Mouse (Mus musculus): ENCODE results near the gene Syngr1. TPM values are rescaled to one million over a fixed set of nuclear protein-coding genes. Genes with fewer than 3 reads are reported as not detected.

Syngr1 gene
- total RNA-seq, 1 experiment from 2014 or later, result 0.89 TPM

DNA sequence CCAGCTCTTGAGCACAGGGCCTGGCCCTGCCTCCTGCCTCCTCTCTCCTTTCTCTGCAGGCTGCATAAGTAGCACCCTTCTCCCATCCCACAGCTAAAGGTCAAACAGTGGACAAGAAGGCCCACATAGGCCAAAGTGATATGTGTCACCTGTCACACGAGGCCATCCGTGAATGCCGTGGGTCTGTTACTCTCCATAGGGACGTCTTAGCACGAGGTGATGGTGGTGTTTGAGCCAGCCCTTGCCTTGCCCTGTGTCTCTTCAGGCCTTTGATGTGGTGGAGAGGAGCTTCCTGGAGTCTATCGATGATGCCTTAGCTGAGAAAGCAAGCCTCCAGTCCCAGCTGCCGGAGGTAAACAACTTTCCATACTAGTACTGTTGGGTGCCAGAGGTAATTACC is 58.4 kb downstream of the Syngr1 start:
- ATAC-seq (replicated peaks in 1 of 2; ENCODE audit: insufficient read depth in 1 of 2, low FRiP score in 2 of 2, low TSS enrichment in 1 of 2, low read depth in 1 of 2, poor library complexity in 2 of 2, severe bottlenecking in 2 of 2), result no peak

DNA sequence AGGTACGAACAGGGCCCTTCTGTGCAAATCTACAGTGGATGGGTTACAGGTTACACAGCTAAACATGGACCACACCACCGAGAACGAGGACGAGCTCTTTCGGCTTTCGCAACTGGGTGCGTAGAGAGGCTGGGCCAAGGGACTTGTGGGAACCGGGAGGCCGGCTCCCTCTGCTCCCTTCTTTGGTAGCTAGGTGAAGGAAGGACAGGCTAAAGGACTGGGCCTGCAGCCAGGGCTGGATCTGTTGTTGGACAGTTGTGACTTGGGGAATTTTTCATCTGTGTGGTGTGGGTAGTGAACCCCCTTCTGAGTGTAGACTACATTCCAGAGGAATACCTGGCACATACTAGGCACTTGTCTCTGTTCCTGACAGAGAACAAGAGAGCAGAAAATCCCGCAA is 61.5 kb downstream of the Syngr1 start:
- no peak for ATAC-seq (replicated peaks in 1 of 2; ENCODE audit: insufficient read depth in 1 of 2, low FRiP score in 2 of 2, low TSS enrichment in 1 of 2, low read depth in 1 of 2, poor library complexity in 2 of 2, severe bottlenecking in 2 of 2)

DNA sequence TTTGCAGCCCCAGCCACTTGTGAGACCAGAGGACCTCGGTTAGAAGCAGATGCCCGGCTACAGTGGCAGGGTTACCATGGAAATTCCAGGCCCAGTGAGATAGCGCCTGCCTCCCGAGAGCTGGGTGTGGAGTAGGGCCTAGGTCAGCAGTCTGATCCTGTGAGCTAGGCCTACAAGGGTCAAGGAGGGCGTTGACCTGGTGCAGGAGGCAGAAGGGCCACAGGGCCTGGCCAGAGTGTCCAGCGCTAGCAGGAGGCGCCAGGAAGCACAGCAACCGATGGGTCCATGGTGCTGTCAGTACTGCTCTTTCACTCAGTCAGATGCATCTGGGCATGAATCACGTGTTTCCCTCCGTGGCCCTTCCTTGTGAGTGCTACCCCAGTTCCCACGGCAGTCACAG is 62.6 kb downstream of the Syngr1 start:
- no peak for ATAC-seq (replicated peaks in 1 of 2; ENCODE audit: insufficient read depth in 1 of 2, low FRiP score in 2 of 2, low TSS enrichment in 1 of 2, low read depth in 1 of 2, poor library complexity in 2 of 2, severe bottlenecking in 2 of 2)

DNA sequence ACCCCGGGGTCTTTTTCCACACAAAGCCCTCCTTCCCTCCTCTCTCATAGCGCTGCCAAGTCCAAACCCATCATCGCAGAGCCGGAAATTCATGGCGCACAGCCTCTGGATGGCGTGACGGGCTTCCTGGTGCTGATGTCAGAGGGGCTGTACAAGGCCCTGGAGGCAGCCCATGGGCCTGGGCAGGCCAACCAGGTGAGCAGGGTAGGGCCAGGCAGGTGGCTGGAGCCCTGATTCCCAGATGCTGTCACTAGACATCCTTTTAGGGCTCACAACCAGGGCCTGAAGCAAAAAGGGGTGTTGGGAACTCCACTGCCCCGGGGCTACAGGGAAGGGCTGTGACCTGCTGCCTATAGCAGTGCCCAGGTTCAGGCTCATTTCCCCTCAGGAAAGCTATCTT is 64.6 kb downstream of the Syngr1 start:
- no peak for ATAC-seq (replicated peaks in 1 of 2; ENCODE audit: insufficient read depth in 1 of 2, low FRiP score in 2 of 2, low TSS enrichment in 1 of 2, low read depth in 1 of 2, poor library complexity in 2 of 2, severe bottlenecking in 2 of 2)

DNA sequence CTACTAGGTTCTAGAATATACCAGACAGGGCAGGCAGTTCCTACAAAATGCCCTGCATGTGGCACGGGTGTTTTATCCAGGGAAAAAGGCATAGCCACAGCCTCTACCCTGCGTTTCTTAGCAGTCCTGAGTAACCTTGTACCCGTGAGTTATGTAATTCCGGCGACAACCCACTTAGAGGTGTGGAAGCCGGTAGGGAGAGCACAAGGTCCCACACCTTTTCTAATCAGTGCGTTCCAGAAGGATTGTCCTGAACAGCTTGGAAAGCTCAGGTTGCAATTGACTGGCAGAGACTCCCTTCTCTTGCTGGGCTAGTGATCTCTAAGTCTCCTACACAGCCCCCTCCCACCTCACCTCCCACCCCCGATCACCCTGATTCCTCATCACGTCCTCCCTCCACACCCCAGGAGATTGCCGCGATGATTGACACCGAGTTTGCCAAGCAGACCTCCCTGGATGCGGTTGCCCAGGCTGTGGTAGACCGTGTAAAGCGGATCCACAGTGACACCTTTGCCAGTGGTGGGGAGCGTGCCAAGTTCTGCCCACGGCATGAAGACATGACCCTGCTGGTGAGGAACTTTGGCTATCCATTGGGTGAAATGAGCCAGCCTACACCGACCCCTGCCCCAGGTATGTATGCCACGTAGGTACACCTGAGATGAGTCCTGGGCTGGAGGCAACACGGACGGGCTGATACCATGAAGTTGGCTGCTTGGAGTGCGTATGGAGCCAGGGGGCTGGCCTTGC is 66.2 kb downstream of the Syngr1 start:
- ATAC-seq (replicated peaks in 1 of 2; ENCODE audit: insufficient read depth in 1 of 2, low FRiP score in 2 of 2, low TSS enrichment in 1 of 2, low read depth in 1 of 2, poor library complexity in 2 of 2, severe bottlenecking in 2 of 2), result no peak

DNA sequence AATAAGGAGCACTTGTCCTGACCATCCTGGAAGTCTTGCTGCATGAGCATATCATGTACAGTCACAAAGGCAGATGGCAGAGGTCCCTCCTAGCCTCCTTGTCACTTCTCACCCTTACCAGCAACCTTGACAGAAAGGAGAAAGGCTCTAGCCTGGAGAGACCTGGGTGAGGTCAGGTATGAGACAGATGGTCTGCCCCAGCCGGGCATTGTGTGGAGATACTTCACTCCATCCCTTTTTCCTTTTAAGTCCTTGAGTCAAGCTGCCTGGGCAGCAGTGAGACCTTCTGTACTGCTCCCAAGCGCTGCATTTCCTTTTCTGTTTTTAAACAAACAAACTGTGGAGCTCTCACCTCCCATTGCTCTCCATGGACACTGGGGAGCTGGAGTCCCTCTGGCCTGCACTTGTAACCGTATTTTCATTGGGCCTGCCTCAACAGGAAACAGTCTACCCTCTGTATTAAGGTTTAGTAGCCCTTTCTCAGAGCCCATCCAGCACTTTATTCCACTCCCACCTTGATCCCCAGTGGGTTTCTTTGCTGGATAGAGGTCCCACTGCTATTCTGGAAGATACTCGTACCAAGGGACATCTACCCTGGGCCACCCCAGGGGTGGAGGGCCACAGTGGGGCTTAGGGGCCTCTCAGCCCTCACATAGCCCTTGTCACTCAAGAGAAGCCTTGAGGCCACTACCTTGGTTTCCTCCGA is 67.0 kb downstream of the Syngr1 start:
- no peak for ATAC-seq (replicated peaks in 1 of 2; ENCODE audit: insufficient read depth in 1 of 2, low FRiP score in 2 of 2, low TSS enrichment in 1 of 2, low read depth in 1 of 2, poor library complexity in 2 of 2, severe bottlenecking in 2 of 2)

DNA sequence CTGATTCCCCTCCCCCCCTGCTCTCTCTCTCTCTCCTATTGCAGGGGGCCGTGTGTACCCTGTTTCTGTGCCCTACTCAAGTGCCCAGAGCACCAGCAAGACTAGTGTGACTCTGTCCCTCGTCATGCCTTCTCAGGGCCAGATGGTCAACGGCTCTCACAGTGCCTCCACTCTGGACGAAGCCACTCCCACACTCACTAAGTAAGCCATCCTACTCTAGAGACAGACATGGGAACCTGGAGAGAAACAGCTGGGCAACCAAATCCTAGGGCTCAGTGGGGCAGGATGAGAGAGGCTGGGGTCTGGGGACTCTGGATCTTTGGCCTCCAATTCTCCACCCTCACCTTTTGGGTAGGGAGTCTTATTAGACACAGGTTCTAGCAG is 67.6 kb downstream of the Syngr1 start:
- ATAC-seq (replicated peaks in 1 of 2; ENCODE audit: insufficient read depth in 1 of 2, low FRiP score in 2 of 2, low TSS enrichment in 1 of 2, low read depth in 1 of 2, poor library complexity in 2 of 2, severe bottlenecking in 2 of 2), result no peak

DNA sequence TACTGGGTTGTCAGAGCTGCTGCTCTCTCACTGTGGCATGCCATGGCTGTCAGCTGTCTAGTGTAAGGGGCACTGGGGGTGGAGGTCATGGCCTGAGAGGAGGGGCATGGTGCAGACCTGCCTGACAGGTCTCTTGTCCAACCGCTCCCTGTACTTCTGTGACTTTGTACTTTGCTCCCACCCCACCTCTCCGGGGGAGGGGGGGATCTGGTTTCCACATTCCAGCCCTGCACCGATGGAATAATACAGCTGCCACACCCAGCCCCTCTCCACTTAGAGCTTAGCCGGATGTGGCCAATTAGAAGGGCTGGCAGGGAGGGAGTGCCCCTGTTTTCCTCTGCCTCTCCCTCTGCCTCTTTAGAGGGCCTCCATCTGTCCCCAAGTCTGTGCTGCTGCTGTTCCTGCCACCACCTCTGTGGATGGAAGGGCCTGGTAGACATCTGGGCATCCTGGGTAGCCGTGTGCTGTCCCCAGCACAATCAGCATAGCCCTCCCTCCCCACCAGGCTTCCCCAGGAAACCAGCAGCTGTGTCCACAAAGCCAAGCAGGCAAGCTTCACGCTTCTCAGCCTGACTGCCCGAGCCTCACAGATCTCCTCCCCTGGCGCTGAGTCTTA is 68.3 kb downstream of the Syngr1 start:
- no peak for ATAC-seq (replicated peaks in 1 of 2; ENCODE audit: insufficient read depth in 1 of 2, low FRiP score in 2 of 2, low TSS enrichment in 1 of 2, low read depth in 1 of 2, poor library complexity in 2 of 2, severe bottlenecking in 2 of 2)

DNA sequence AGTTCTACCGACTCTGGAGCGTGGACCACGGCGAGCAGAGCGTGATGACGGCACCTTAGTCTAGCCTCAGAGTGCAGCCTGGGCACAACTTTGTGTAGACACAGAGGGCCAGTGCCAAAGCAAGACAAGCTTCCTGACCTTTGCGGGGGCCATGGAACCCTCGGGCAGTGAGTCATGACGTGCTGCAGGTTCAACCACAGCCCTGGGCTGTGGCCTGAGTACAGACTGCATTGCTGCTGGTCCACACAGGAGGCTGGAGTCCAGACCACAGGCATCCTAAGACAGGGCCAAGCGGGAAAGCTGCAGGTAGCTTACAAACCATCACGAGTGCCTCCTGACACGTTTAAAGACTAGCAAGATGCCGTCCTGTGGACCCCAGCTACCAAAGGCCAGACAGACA is 69.1 kb downstream of the Syngr1 start:
- no peak for ATAC-seq (replicated peaks in 1 of 2; ENCODE audit: insufficient read depth in 1 of 2, low FRiP score in 2 of 2, low TSS enrichment in 1 of 2, low read depth in 1 of 2, poor library complexity in 2 of 2, severe bottlenecking in 2 of 2)

DNA sequence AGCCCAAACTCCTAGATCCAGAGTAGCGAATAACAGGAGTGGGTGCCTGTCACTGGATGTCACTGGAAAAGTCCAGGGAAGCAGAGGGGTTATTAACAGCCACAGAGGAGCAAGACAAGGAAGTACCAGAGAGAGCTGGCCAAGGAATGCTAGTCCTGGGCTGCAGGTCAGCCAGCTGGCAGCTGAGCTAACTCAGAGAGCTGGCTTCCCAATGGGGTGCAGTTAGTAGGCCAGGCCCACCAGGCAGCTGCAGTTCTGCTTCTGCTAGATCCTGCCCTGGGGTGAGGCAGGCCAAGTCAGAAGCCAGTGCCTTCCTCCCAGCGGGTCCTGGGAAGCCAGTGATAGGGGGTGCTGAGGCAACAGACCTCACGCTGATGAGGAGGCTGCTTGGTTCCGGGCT is 69.6 kb downstream of the Syngr1 start:
- ATAC-seq (replicated peaks in 1 of 2; ENCODE audit: insufficient read depth in 1 of 2, low FRiP score in 2 of 2, low TSS enrichment in 1 of 2, low read depth in 1 of 2, poor library complexity in 2 of 2, severe bottlenecking in 2 of 2), result no peak

DNA sequence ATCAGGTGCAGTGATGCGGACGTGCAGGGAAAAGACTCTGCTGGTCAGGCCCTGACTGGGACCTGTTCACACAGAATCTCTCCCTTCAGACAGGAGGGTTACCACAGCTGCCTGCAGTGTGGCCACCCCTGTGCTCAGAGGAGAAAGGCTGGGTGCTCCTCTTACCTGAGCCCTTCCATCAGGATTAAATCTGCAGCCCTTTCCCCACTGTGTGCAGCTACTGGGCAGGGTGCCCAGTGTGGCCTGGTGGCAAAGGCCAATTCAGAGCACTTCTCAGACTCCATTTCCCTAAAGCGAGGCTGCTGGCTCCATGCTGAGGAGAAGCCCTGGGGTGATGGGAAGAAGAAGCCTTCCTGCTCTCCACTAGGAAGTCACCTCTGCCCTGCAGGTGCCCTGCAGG is 70.1 kb downstream of the Syngr1 start:
- ATAC-seq (replicated peaks in 1 of 2; ENCODE audit: insufficient read depth in 1 of 2, low FRiP score in 2 of 2, low TSS enrichment in 1 of 2, low read depth in 1 of 2, poor library complexity in 2 of 2, severe bottlenecking in 2 of 2), result no peak

DNA sequence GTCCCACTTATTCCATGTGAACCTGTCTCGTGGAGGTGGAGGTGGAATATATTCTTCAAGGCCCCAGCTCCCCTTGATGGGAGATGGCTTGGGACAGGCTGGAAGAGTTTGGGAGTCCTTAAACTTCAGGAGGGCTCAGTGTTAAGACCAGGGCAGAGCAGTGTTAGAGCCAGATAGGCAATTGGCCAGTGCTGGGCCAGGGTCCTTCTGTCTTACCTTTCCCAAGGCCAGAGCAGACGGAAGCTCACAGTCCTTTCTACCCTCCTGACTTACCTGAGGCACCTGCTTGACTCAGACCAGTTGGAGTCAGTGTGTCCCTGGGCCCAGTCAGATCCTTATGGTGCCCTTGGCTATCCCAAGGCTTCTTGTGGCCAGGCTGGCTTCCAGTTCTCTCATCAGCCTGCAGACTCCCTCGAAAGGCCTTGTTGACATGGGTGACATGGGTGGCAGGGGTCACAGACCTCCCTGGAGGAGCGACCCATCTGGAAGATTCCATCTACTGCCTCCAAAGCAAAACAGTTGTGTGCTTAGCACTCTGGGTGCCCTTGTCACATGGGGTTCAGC is 71.3 kb downstream of the Syngr1 start:
- ATAC-seq (replicated peaks in 1 of 2; ENCODE audit: insufficient read depth in 1 of 2, low FRiP score in 2 of 2, low TSS enrichment in 1 of 2, low read depth in 1 of 2, poor library complexity in 2 of 2, severe bottlenecking in 2 of 2), result no peak

DNA sequence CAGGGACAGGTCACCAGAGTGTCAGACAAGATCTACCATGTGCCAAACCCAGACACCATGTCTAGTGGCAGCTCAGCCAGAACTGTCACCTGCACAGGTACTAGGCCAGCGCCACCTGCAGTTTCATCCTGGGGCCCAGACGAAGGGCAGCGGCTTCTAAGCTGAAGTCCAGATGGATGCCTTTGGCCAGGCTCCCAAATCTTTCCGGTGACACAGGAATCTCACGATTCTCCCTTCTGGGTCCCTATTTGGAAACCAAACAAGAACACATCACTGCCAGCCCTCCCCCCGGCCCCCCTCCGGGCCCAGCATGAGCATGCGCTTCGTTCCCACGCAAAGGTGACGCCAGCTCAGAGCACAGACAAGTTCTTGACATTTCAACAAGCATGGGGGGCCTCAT is 72.1 kb downstream of the Syngr1 start:
- ATAC-seq (replicated peaks in 1 of 2; ENCODE audit: insufficient read depth in 1 of 2, low FRiP score in 2 of 2, low TSS enrichment in 1 of 2, low read depth in 1 of 2, poor library complexity in 2 of 2, severe bottlenecking in 2 of 2), result no peak

DNA sequence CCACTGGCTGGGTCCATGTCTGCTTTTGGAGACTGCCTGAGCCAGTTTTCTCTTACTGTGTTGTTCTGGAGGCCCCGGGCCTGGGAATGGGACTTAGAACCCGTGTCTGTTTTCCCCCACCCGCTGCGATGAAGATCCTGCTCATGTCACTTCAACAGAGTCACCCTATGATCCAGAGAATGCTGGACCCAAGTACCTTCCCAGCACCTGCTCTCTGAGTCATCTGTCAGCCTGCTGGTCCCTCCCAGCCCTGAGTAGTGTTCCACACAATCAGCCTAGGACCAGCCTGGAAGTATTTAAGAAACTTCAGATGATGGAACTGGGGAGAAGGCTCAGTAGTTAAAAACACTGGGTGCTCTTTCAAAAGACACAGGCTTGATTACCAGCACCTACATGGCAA is 72.6 kb downstream of the Syngr1 start:
- ATAC-seq (replicated peaks in 1 of 2; ENCODE audit: insufficient read depth in 1 of 2, low FRiP score in 2 of 2, low TSS enrichment in 1 of 2, low read depth in 1 of 2, poor library complexity in 2 of 2, severe bottlenecking in 2 of 2), result no peak

DNA sequence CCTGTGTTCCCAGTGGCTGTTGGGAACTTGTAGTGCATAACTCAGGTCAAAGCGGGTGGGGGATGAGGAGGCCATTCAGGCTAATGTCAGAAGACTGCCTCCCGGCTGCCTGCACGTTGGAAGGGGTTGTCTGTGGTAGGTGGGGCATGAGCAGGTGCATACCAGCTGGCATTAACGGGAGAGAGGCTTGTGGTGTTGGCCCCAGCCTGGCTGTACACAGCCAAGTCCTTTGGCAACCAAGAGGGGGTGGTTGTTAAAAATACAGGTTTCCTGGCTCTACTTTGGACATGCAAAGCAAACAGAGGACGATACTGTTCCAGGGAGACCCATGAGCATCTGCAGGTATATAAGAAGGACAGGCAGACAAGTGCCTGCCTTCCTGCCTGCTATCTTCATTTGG is 74.3 kb downstream of the Syngr1 start:
- ATAC-seq (replicated peaks in 1 of 2; ENCODE audit: insufficient read depth in 1 of 2, low FRiP score in 2 of 2, low TSS enrichment in 1 of 2, low read depth in 1 of 2, poor library complexity in 2 of 2, severe bottlenecking in 2 of 2), result no peak

All from hematopoietic stem cell, adult 5-6 weeks (primary cell).